Mouse (Mus musculus): ENCODE results near the gene Strada. TPM values are rescaled to one million over a fixed set of nuclear protein-coding genes. Genes with fewer than 3 reads are reported as not detected.
"Not testable (repeated sequence)": the region's sequence is repeated elsewhere in the genome, so short reads cannot be mapped to it uniquely, and the experiment has no call there.

Strada gene
- polyA plus RNA-seq, 1 experiment from 2014 or later = 38.3 TPM

DNA sequence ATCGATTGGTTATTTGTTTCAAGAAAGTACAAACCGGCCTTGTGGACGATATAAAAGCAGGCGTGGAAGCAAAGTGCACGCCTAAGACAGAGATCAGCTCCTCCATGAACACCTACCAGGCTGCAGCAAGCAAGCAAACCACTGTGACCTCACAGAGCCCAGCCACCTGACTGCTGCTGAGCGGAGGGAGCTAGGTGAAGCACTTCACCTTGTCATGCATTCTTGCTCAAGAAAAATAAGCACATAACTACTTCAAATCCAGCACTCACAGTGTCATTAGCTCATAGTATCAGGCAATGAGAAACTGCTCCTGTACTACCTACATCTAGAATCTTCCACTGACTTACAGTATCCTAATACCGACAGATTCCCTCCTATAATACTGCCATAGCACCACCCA lies 2.0 kb downstream of the Strada start:
- H3K36me3 ChIP-seq = peaks cover 73% of the 10 kb centered on the region
- H3K9me3 ChIP-seq = not testable (repeated sequence)

GRCm38 (mm10) chr11:106198277-106198676 lies 3.7 kb downstream of the Strada start:
- no peaks in the 10 kb centered on the region for H3K9me3 ChIP-seq
- H3K4me1 ChIP-seq = no peaks in the 10 kb centered on the region
- 89% methylated on average over 4 of the region's 4 CpGs for WGBS
- H3K27me3 ChIP-seq (replicated peaks) = no peaks in the 10 kb centered on the region
- no peak overlapping the region for H3K4me2 ChIP-seq (replicated peaks)
- no peak overlapping the region for H3K4me3 ChIP-seq
- H3K9ac ChIP-seq = no peak overlapping the region
- H3K27ac ChIP-seq = no peak overlapping the region
- ATAC-seq (ENCODE audit: low FRiP score, low read depth) = no peak
- H3K36me3 ChIP-seq = peaks cover 58% of the 10 kb centered on the region

More for the DNA sequence above, 2.0 kb downstream of the Strada start:
- not testable (repeated sequence) for H3K27ac ChIP-seq; H3K9ac ChIP-seq; ATAC-seq (ENCODE audit: low FRiP score, low read depth); H3K4me2 ChIP-seq (replicated peaks); H3K4me1 ChIP-seq; H3K4me3 ChIP-seq; H3K27me3 ChIP-seq (replicated peaks)
- 92% methylated on average over 7 of the region's 7 CpGs for WGBS

DNA sequence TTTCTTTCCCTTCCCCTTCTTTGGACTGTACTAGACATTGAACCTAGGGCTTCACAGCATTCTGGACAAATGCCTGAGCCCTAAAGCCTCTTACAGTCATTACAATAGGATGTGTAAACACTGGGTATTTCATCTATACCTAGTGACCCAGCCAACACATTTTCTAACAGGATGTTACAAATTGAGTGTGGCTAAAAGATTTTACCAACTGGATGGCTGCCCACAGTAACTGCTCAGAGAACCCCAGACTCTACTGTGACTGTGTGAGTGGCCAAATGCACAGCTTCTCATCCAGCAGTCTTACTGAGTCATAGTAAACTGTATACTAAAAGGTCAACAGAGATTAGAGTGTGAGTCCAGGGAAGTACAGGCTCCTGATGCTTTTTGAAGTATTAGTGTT lies 6.6 kb downstream of the Strada start:
- Histone ChIP-seq H3K9ac (no peak overlapping the region), H3K36me3 (peaks cover 33% of the 10 kb centered on the region), H3K27me3 (replicated peaks) (no peaks in the 10 kb centered on the region), H3K4me2 (replicated peaks) (no peak overlapping the region), H3K4me1 (peaks cover 8% of the 10 kb centered on the region), H3K9me3 (no peaks in the 10 kb centered on the region), H3K4me3 (no peak overlapping the region), H3K27ac (no peak overlapping the region)
- no peak for ATAC-seq (ENCODE audit: low FRiP score, low read depth)

- Histone ChIP-seq H3K4me3 (no peak overlapping the region), H3K4me2 (replicated peaks) (no peak overlapping the region), H3K4me1 (peaks cover 8% of the 10 kb centered on the region), H3K27ac (no peak overlapping the region), H3K9ac (no peak overlapping the region), H3K36me3 (peaks cover 28% of the 10 kb centered on the region), H3K27me3 (replicated peaks) (no peaks in the 10 kb centered on the region), H3K9me3 (no peaks in the 10 kb centered on the region)
- no peak for ATAC-seq (ENCODE audit: low FRiP score, low read depth)
- 94% methylated on average over 7 of the region's 7 CpGs for WGBS
Observed at GRCm38 (mm10) chr11:106194891-106195290, 7.1 kb downstream of the Strada start.

DNA sequence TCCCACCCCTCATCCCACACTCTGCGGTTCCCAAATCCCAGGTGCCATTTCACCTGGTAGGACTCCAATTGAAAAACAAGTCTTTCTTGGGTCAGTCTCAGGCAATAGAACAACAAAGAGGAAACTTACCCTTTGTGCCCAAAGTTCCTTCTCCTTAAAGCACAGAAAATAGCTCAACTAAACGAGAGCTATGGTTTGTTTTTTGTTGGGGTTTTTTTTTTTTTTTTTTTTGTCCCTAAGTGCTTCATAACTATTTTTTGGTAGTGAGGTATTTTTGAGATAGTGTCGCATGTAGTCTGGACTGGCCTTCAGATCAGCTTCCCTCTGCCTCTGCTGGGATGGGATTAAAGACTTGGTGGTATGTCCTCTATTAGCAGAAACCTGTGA lies 7.8 kb downstream of the Strada start:
- Histone ChIP-seq H3K36me3 (peaks cover 24% of the 10 kb centered on the region), H3K4me3 (peak overlapping the region; percentile 73), H3K9ac (peak overlapping the region; percentile 57; the same call in 1 of the 2 replicates), H3K27me3 (replicated peaks) (no peaks in the 10 kb centered on the region), H3K4me1 (peaks cover 8% of the 10 kb centered on the region), H3K27ac (peak overlapping the region; percentile 65), H3K9me3 (no peaks in the 10 kb centered on the region), H3K4me2 (replicated peaks) (peak overlapping the region; percentile 78)
- no peak for ATAC-seq (ENCODE audit: low FRiP score, low read depth)
- WGBS = 51% methylated on average over 3 of the region's 3 CpGs

- H3K4me2 ChIP-seq (replicated peaks) = peak overlapping the region; percentile 78
- no peaks in the 10 kb centered on the region for H3K27me3 ChIP-seq (replicated peaks)
- under 1% methylated on average over 43 of the region's 44 CpGs for WGBS
- peak overlapping the region; percentile 65 for H3K27ac ChIP-seq
- H3K4me1 ChIP-seq = peaks cover 8% of the 10 kb centered on the region
- no peaks in the 10 kb centered on the region for H3K9me3 ChIP-seq
- H3K9ac ChIP-seq = peak overlapping the region; percentile 67
- H3K36me3 ChIP-seq = peaks cover 23% of the 10 kb centered on the region
- ATAC-seq (ENCODE audit: low FRiP score, low read depth) = peak; percentile 97
- H3K4me3 ChIP-seq = peak overlapping the region; percentile 73
Observed at GRCm38 (mm10) chr11:106193371-106194154, 8.4 kb downstream of the Strada start.

GRCm38 (mm10) chr11:106192657-106193370 lies 9.2 kb downstream of the Strada start:
- peak overlapping the region; percentile 67 for H3K9ac ChIP-seq
- H3K27me3 ChIP-seq (replicated peaks) = no peaks in the 10 kb centered on the region
- peak; percentile 23; the same call in 1 of the 2 replicates for ATAC-seq (ENCODE audit: low FRiP score, low read depth)
- H3K4me2 ChIP-seq (replicated peaks) = peak overlapping the region; percentile 78
- WGBS = 11% methylated on average over 19 of the region's 19 CpGs
- H3K4me3 ChIP-seq = peak overlapping the region; percentile 73
- H3K27ac ChIP-seq = peak overlapping the region; percentile 65
- no peaks in the 10 kb centered on the region for H3K9me3 ChIP-seq
- peaks cover 8% of the 10 kb centered on the region for H3K4me1 ChIP-seq
- peaks cover 15% of the 10 kb centered on the region for H3K36me3 ChIP-seq

- Histone ChIP-seq H3K4me2 (replicated peaks) (peak overlapping the region; percentile 78), H3K9ac (no peak overlapping the region), H3K27me3 (replicated peaks) (no peaks in the 10 kb centered on the region), H3K9me3 (no peaks in the 10 kb centered on the region), H3K4me1 (peaks cover 8% of the 10 kb centered on the region), H3K36me3 (peaks cover 10% of the 10 kb centered on the region), H3K4me3 (no peak overlapping the region), H3K27ac (no peak overlapping the region)
- ATAC-seq (ENCODE audit: low FRiP score, low read depth) = no peak
- 88% methylated on average over 5 of the region's 5 CpGs for WGBS
Observed at GRCm38 (mm10) chr11:106192241-106192640, 9.7 kb downstream of the Strada start.

DNA sequence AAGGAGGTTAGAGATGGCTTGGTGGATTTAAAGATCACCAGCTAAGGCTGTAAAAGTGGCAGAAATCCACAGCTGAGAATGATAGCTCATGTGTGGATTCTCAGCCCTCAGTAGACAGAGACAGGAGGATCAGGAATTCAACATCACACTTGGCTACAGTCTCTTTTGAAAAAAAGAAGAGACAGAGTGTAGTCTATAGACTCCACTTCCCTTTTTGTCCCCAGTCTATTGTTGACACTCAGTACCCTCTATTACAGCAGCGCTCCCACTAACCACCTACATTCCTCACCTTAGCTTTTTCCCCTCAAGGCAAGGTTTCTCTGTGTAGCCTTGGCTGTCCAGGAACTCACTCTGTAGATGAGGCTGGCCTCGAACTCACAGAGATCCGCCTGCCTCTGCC lies 10.3 kb downstream of the Strada start:
- Histone ChIP-seq H3K9ac (no peak overlapping the region), H3K4me3 (no peak overlapping the region), H3K4me1 (peaks cover 8% of the 10 kb centered on the region), H3K9me3 (no peaks in the 10 kb centered on the region), H3K4me2 (replicated peaks) (no peak overlapping the region), H3K27me3 (replicated peaks) (no peaks in the 10 kb centered on the region), H3K27ac (no peak overlapping the region), H3K36me3 (peaks cover 6% of the 10 kb centered on the region)
- 95% methylated on average over 3 of the region's 3 CpGs for WGBS
- ATAC-seq (ENCODE audit: low FRiP score, low read depth) = no peak

GRCm38 (mm10) chr11:106187326-106187725 lies 14.6 kb downstream of the Strada start:
- peaks cover 12% of the 10 kb centered on the region; the same call in 1 of the 2 replicates for H3K36me3 ChIP-seq
- no peaks in the 10 kb centered on the region for H3K9me3 ChIP-seq
- no peak overlapping the region for H3K27ac ChIP-seq
- H3K4me3 ChIP-seq = no peak overlapping the region
- no peak for ATAC-seq (ENCODE audit: low FRiP score, low read depth)
- H3K4me1 ChIP-seq = peaks cover 2% of the 10 kb centered on the region
- no peak overlapping the region for H3K9ac ChIP-seq
- no peak overlapping the region for H3K4me2 ChIP-seq (replicated peaks)
- 95% methylated on average over 4 of the region's 4 CpGs for WGBS
- no peaks in the 10 kb centered on the region for H3K27me3 ChIP-seq (replicated peaks)

- Histone ChIP-seq H3K27ac (no peak overlapping the region), H3K4me3 (no peak overlapping the region), H3K9ac (no peak overlapping the region), H3K4me2 (replicated peaks) (no peak overlapping the region), H3K27me3 (replicated peaks) (no peaks in the 10 kb centered on the region), H3K9me3 (no peaks in the 10 kb centered on the region), H3K36me3 (peaks cover 7% of the 10 kb centered on the region; the same call in 1 of the 2 replicates), H3K4me1 (no peaks in the 10 kb centered on the region)
- 94% methylated on average over 2 of the region's 2 CpGs for WGBS
- ATAC-seq (ENCODE audit: low FRiP score, low read depth) = no peak
Observed at GRCm38 (mm10) chr11:106180449-106180801, 21.5 kb downstream of the Strada start.

- Histone ChIP-seq H3K4me2 (replicated peaks) (no peak overlapping the region), H3K27me3 (replicated peaks) (no peaks in the 10 kb centered on the region), H3K4me1 (no peaks in the 10 kb centered on the region), H3K9ac (no peak overlapping the region), H3K9me3 (no peaks in the 10 kb centered on the region), H3K27ac (no peak overlapping the region), H3K36me3 (peaks cover 6% of the 10 kb centered on the region; the same call in 1 of the 2 replicates), H3K4me3 (no peak overlapping the region)
- WGBS = 87% methylated on average over 7 of the region's 7 CpGs
- ATAC-seq (ENCODE audit: low FRiP score, low read depth) = no peak
Observed at GRCm38 (mm10) chr11:106179711-106180448, 22.1 kb downstream of the Strada start.
